In the genomic region with DNA sequence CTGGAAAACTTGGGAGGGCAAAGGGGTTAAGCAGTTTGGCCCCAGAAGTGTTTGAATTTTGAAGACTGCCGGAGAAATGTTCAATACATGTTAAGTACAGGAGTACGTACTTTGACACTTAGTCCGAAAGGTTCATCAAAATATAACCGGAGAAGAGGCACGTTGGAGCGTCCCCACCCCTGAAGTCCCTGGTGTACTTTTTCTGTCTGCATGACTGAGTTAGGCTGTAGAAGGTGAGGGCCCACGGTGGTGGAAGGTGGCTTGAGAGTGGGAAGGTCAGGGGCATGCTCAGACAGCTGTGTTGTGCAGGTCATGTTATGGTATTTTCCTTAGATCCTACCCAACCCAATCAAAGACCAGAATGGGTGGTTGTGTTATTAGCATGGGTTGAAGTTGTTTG, we compare ENCODE assay signal across 8 mouse cellular contexts. TPM values are rescaled to one million over a fixed set of nuclear protein-coding genes. Genes with fewer than 3 reads are reported as not detected.
DNase-seq lines count a peak whose midpoint lies in the region; ATAC-seq and TF ChIP-seq lines count a peak whose summit lies in the region.

No protein-coding gene starts in this region.

- ATAC-seq in forebrain, embryonic 15.5 days (replicated peaks): no peak
- no peak for ATAC-seq in liver, embryonic 12.5 days
- ATAC-seq in kidney, postnatal 0 days (replicated peaks; ENCODE audit: low FRiP score, low read depth): no peak
- ATAC-seq in stomach, embryonic 14.5 days (ENCODE audit: insufficient number of reproducible peaks, insufficient read depth, low FRiP score, low read depth): no peak
- no peak for ATAC-seq in frontal cortex, adult (ENCODE audit: low TSS enrichment)

- 0 out of 2 replicates have a peak, but pooled peaks cover 9% of the 10 kb centered on the region for H3K27me3 ChIP-seq in forebrain, embryonic 10.5 days (ENCODE audit: poor library complexity, severe bottlenecking)
- no peaks in the 10 kb centered on the region for H3K27me3 ChIP-seq in forebrain, embryonic 15.5 days
- peaks cover 44% of the 10 kb centered on the region for H3K27me3 ChIP-seq in liver, embryonic 12.5 days (replicated peaks)
- no peaks in the 10 kb centered on the region for H3K27me3 ChIP-seq in kidney, postnatal 0 days (ENCODE audit: insufficient read depth, low read length)
- no peaks in the 10 kb centered on the region for H3K27me3 ChIP-seq in stomach, embryonic 14.5 days (ENCODE audit: control insufficient read depth, insufficient read depth, low read length)

- no peaks in the 10 kb centered on the region for H3K9me3 ChIP-seq in forebrain, embryonic 10.5 days
- no peaks in the 10 kb centered on the region for H3K9me3 ChIP-seq in forebrain, embryonic 15.5 days
- H3K9me3 ChIP-seq in liver, embryonic 12.5 days (replicated peaks): no peaks in the 10 kb centered on the region
- no peaks in the 10 kb centered on the region for H3K9me3 ChIP-seq in kidney, postnatal 0 days (replicated peaks; ENCODE audit: low read length)
- no peaks in the 10 kb centered on the region for H3K9me3 ChIP-seq in stomach, embryonic 14.5 days (ENCODE audit: control insufficient read depth, low read depth, low read length)

- TF ChIP-seq CTCF in kidney, postnatal 0 days (IDR thresholded peaks at IDR 0.05; ENCODE audit: low read depth): no peak

- H3K4me2 ChIP-seq in forebrain, embryonic 15.5 days (replicated peaks): no peak overlapping the region
- peak overlapping the region; percentile 83; the same call in 1 of the 2 replicates for H3K4me2 ChIP-seq in liver, embryonic 12.5 days
- H3K4me2 ChIP-seq in kidney, postnatal 0 days (ENCODE audit: low read length): no peak overlapping the region
- H3K4me2 ChIP-seq in stomach, embryonic 14.5 days (replicated peaks; ENCODE audit: low read depth, low read length): peak overlapping the region; percentile 69

- H3K4me1 ChIP-seq in forebrain, embryonic 10.5 days: peaks cover 38% of the 10 kb centered on the region
- peaks cover 20% of the 10 kb centered on the region for H3K4me1 ChIP-seq in forebrain, embryonic 15.5 days
- H3K4me1 ChIP-seq in liver, embryonic 12.5 days: peaks cover 16% of the 10 kb centered on the region; the same call in 1 of the 2 replicates
- H3K4me1 ChIP-seq in kidney, postnatal 0 days (replicated peaks; ENCODE audit: insufficient read depth, low read length): peaks cover 15% of the 10 kb centered on the region
- H3K4me1 ChIP-seq in stomach, embryonic 14.5 days (ENCODE audit: control insufficient read depth, insufficient read depth, low read length): peaks cover 19% of the 10 kb centered on the region

- no peak overlapping the region for H3K9ac ChIP-seq in forebrain, embryonic 15.5 days (replicated peaks)
- H3K9ac ChIP-seq in liver, embryonic 12.5 days: no peak overlapping the region
- H3K9ac ChIP-seq in kidney, postnatal 0 days (ENCODE audit: low read depth, low read length): no peak overlapping the region
- no peak overlapping the region for H3K9ac ChIP-seq in stomach, embryonic 14.5 days (replicated peaks; ENCODE audit: low read depth, low read length)

- intact Hi-C loops in gastrocnemius, postnatal 14 days (cut with DNase I; ENCODE audit: low total_unique reads): no loop called here

- WGBS in forebrain, embryonic 10.5 days: 87% methylated on average over 7 of the region's 7 CpGs
- WGBS in forebrain, embryonic 15.5 days: 93% methylated on average over 7 of the region's 7 CpGs
- 79% methylated on average over 7 of the region's 7 CpGs for WGBS in liver, embryonic 12.5 days (ENCODE audit: insufficient replicate concordance)
- WGBS in kidney, postnatal 0 days: 65% methylated on average over 7 of the region's 7 CpGs
- WGBS in stomach, embryonic 14.5 days: 87% methylated on average over 7 of the region's 7 CpGs

- no peaks in the 10 kb centered on the region for H3K36me3 ChIP-seq in forebrain, embryonic 10.5 days (replicated peaks)
- H3K36me3 ChIP-seq in forebrain, embryonic 15.5 days: no peaks in the 10 kb centered on the region
- H3K36me3 ChIP-seq in liver, embryonic 12.5 days: no peaks in the 10 kb centered on the region
- H3K36me3 ChIP-seq in kidney, postnatal 0 days (ENCODE audit: insufficient read depth, low read length): no peaks in the 10 kb centered on the region
- no peaks in the 10 kb centered on the region for H3K36me3 ChIP-seq in stomach, embryonic 14.5 days (ENCODE audit: control insufficient read depth, insufficient read depth, low read length)

- DNase-seq in forebrain, embryonic 10.5 days (ENCODE audit: extremely low spot score, low spot score): no peak
- DNase-seq in liver: no peak
- no peak for DNase-seq in kidney, postnatal 0 days (ENCODE audit: low spot score)
- DNase-seq in gastrocnemius, postnatal 14 days: no peak

- peak overlapping the region; percentile 98 for H3K27ac ChIP-seq in forebrain, embryonic 10.5 days
- no peak overlapping the region for H3K27ac ChIP-seq in forebrain, embryonic 15.5 days (replicated peaks)
- no peak overlapping the region for H3K27ac ChIP-seq in liver, embryonic 12.5 days
- H3K27ac ChIP-seq in kidney, postnatal 0 days: peak overlapping the region; percentile 99; the same call in 1 of the 2 replicates
- peak overlapping the region; percentile 99 for H3K27ac ChIP-seq in stomach, embryonic 14.5 days (ENCODE audit: low read length)

- no peak overlapping the region for H3K4me3 ChIP-seq in forebrain, embryonic 10.5 days
- no peak overlapping the region for H3K4me3 ChIP-seq in forebrain, embryonic 15.5 days
- no peak overlapping the region for H3K4me3 ChIP-seq in liver, embryonic 12.5 days
- H3K4me3 ChIP-seq in kidney, postnatal 0 days (replicated peaks; ENCODE audit: low read depth, low read length): no peak overlapping the region
- H3K4me3 ChIP-seq in stomach, embryonic 14.5 days (ENCODE audit: low read depth, low read length): no peak overlapping the region

RNA-seq across cellular contexts. Expression of a gene that starts 1.4 kb away (rescaled TPM):
- 27.3 and 27.9 TPM in 2 replicates for polyA plus RNA-seq in forebrain, embryonic 10.5 days (2016; fragmentation: Nextera tagmentation; extraction: Ambion mirVana)
- 10.7 and 11.2 TPM in 2 replicates for polyA plus RNA-seq in forebrain, embryonic 15.5 days (2015; fragmentation: Nextera tagmentation; extraction: Ambion mirVana)
- 9.5 and 10.6 TPM in 2 replicates for polyA plus RNA-seq in liver, embryonic 12.5 days (2016; fragmentation: Nextera tagmentation; extraction: Ambion mirVana)
- polyA plus RNA-seq in kidney, postnatal 0 days (2015; fragmentation: Nextera tagmentation; extraction: Ambion mirVana): 32.9 and 39.5 TPM in 2 replicates
- 105 and 107 TPM in 2 replicates for polyA plus RNA-seq in stomach, embryonic 14.5 days (2014; fragmentation: Nextera tagmentation; extraction: Ambion mirVana)
- total RNA-seq in gastrocnemius, postnatal 14 days (2021): 10 to 100 TPM; 27.5 to 30.2 TPM

Comparison
In these comparisons a context has a peak if more than half of its experiments do, and no peak if none do; other contexts are left out.
1. H3K27ac ChIP-seq: peak in forebrain, embryonic 10.5 days (single experiment), kidney, postnatal 0 days (single experiment) and stomach, embryonic 14.5 days (single experiment); none in forebrain, embryonic 15.5 days (single experiment) and liver, embryonic 12.5 days (single experiment).
2. H3K4me2 ChIP-seq: peak in liver, embryonic 12.5 days (single experiment) and stomach, embryonic 14.5 days (single experiment); none in forebrain, embryonic 15.5 days (single experiment) and kidney, postnatal 0 days (single experiment).